Mouse (Mus musculus): Measurements from ENCODE around the gene Ints14. TPM values are rescaled to one million over a fixed set of nuclear protein-coding genes. Genes with fewer than 3 reads are reported as not detected.

Ints14 gene
- total and polyA plus RNA-seq, 3 experiments: 30.1 to 58.2 (median 52.9) TPM

DNA sequence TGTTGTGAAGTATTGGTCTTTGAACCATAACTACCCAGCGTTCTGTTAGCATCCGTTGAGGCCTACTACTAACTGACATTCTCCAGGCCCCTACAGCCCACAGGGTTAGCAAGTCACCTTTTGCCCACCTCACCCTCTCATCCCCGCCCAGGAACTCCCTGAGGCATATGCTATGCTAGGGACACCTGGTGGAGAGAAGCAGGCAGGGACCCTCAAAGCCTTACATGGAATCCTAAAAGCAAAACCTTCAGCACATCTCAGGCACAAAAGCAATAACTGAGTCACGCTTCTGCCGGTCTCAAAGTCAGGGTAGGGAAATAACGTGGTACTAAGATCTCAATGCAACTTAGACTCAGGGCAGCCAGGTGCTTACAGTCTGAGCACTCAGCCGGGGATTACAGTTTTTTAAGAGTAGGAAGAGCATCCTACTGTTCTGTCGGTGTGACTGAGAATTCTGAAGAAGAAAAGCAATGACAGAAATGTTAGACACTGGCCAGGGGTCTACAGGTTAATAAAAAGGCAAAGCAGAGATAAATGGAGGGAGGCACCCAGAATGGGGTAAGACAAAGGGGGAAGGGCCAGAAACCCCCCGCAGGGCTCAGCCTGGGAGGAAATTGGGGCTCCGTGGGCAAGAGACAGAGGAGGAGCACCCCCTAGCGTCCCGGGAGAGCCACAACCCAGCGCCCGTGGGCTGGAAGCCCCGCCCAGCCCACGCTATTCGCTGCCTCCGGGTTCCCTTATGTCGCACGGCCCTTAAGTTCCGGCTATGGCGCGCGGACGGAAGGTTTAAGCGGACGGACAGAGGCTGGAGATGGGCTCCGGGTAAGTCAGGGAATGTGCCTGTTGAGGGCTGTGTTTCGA is at the start of gene Ints14 (continued):
- no peak for TF ChIP-seq USF1 (IDR thresholded peaks at IDR 0.05; ENCODE audit: low read depth, low read length)

DNA sequence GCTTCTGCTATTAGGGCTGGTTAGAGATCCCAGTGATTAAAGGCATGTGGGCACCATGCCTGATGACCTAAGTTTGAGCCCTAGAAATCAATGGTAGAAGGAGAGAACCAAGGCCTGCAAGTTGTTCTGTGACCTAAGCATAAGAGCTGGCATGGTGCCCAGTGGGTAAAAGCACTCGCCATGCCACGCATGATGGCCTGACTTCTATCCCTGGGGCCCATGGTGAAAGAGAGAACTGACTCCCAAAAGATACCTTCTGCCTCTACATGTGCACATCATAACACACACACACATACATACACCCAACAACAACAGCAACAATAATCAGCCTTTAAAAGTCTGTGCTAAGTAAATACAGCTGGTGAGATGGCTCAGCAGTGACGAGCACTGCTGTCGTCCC is 47.3 kb upstream of the Ints14 start:
- H3K27me3 ChIP-seq (replicated peaks): no peaks in the 10 kb centered on the region
- peaks cover 0 to 16% of the 10 kb centered on the region in 2 experiments; a peak in 1 of 4 replicates for H3K4me1 ChIP-seq (ENCODE audit: control insufficient read depth in 1 of 2, insufficient read depth in 2 of 2)
- peaks cover 2% of the 10 kb centered on the region for H3K9me3 ChIP-seq (replicated peaks; ENCODE audit: low read length)
- dilution Hi-C loops (cut with MboI; ENCODE audit: extremely low pct_ligation_motif_present, extremely low pct_unique_long_range_greater_than_20kb, low sequenced_read_pairs): no loop called here
- TF ChIP-seq USF1 (IDR thresholded peaks at IDR 0.05; ENCODE audit: low read depth, low read length): no peak
- TF ChIP-seq NELFE (IDR thresholded peaks at IDR 0.05; ENCODE audit: low read depth, low read length): no peak
- TF ChIP-seq PAX5 (IDR thresholded peaks at IDR 0.05; ENCODE audit: low read length): no peak
- TF ChIP-seq JUN (IDR thresholded peaks at IDR 0.05; ENCODE audit: insufficient read depth, low read depth, low read length): no peak
- TF ChIP-seq KAT2A (IDR thresholded peaks at IDR 0.05; ENCODE audit: insufficient replicate concordance, low read length): no peak
- TF ChIP-seq RAD21 (IDR thresholded peaks at IDR 0.05; ENCODE audit: low read depth, low read length): no peak
- no peak for TF ChIP-seq UBTF (IDR thresholded peaks at IDR 0.05; ENCODE audit: low read depth, low read length)
- no peak for TF ChIP-seq MAZ (IDR thresholded peaks at IDR 0.05; ENCODE audit: low read depth, low read length)
- no peak for TF ChIP-seq BHLHE40 (IDR thresholded peaks at IDR 0.05; ENCODE audit: low read depth, low read length)
- no peak overlapping the region for H3K9ac ChIP-seq (ENCODE audit: insufficient read depth, low read depth)
- DNase-seq (ENCODE audit: extremely low read depth): no peak
- no peak overlapping the region for H3K27ac ChIP-seq (ENCODE audit: insufficient read depth, low read depth)
- H3K79me2 ChIP-seq (replicated peaks; ENCODE audit: control insufficient read depth, extremely low read depth, insufficient read depth, poor library complexity, severe bottlenecking): no peaks in the 10 kb centered on the region
- peaks cover 68 to 85% of the 10 kb centered on the region in 2 experiments for H3K36me3 ChIP-seq (replicated peaks in 1 of 2; ENCODE audit: control insufficient read depth in 1 of 2, insufficient read depth in 1 of 2, low read length in 1 of 2)
- H3K4me2 ChIP-seq (ENCODE audit: insufficient read depth, low read depth, poor library complexity, severe bottlenecking): no peak overlapping the region
- in situ Hi-C loops (cut with MboI; ENCODE audit: low pct_ligation_motif_present, low pct_unique_long_range_greater_than_20kb, low sequenced_read_pairs): no loop called here
- H3K4me3 ChIP-seq (replicated peaks in 1 of 3; ENCODE audit: low read depth in 2 of 3, low read length in 2 of 3, poor library complexity in 1 of 3): no peak overlapping the region

DNA sequence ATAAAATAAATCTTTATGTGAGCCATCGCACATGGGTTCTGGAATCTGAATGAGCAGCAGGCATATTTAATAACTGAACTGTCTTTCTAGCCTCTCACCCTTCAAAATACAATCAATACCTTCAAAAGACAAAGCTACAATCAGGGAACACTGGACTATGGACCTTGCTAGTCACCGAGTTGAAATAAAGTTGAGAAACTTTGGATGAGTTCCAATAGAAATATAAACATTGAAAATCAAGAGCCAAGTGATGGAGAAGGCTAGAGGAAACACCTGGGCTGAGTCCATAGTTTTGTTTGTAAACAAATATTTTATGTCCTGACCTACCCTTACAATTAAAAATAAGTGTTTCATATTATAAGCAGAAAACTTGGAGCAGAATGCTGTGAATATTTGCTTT is 46.7 kb upstream of the Ints14 start:
- TF ChIP-seq USF2 (conservative IDR thresholded peaks at IDR 0.05; ENCODE audit: low read depth, low read length) (no peak), UBTF (IDR thresholded peaks at IDR 0.05; ENCODE audit: low read depth, low read length) (no peak), MAX (IDR thresholded peaks at IDR 0.05; ENCODE audit: low read length) (no peak), NELFE (IDR thresholded peaks at IDR 0.05; ENCODE audit: low read depth, low read length) (no peak)
- no peak overlapping the region for H3K9ac ChIP-seq (ENCODE audit: insufficient read depth, low read depth)
- H3K4me3 ChIP-seq (replicated peaks in 1 of 3; ENCODE audit: low read depth in 2 of 3, low read length in 2 of 3, poor library complexity in 1 of 3): no peak overlapping the region
- no peak overlapping the region for H3K27ac ChIP-seq (ENCODE audit: insufficient read depth, low read depth)
- in situ Hi-C loops (cut with MboI; ENCODE audit: low pct_ligation_motif_present, low pct_unique_long_range_greater_than_20kb, low sequenced_read_pairs) (no loop called here), dilution Hi-C loops (cut with MboI; ENCODE audit: extremely low pct_ligation_motif_present, extremely low pct_unique_long_range_greater_than_20kb, low sequenced_read_pairs) (no loop called here)
- no peak for DNase-seq (ENCODE audit: extremely low read depth)
- H3K9me3 ChIP-seq (replicated peaks; ENCODE audit: low read length): peaks cover 2% of the 10 kb centered on the region
- H3K36me3 ChIP-seq (replicated peaks in 1 of 2; ENCODE audit: control insufficient read depth in 1 of 2, insufficient read depth in 1 of 2, low read length in 1 of 2): peaks cover 68 to 87% of the 10 kb centered on the region in 2 experiments
- no peaks in the 10 kb centered on the region for H3K79me2 ChIP-seq (replicated peaks; ENCODE audit: control insufficient read depth, extremely low read depth, insufficient read depth, poor library complexity, severe bottlenecking)
- H3K27me3 ChIP-seq (replicated peaks): no peaks in the 10 kb centered on the region
- H3K4me1 ChIP-seq (ENCODE audit: control insufficient read depth in 1 of 2, insufficient read depth in 2 of 2): peaks cover 0 to 16% of the 10 kb centered on the region in 2 experiments; a peak in 1 of 4 replicates
- no peak overlapping the region for H3K4me2 ChIP-seq (ENCODE audit: insufficient read depth, low read depth, poor library complexity, severe bottlenecking)

Data from CH12.LX (cell line).